ENCODE assay signal across 8 mouse cellular contexts in genomic region chr4:116017300-116017901, GRCm38 (mm10). TPM values are rescaled to one million over a fixed set of nuclear protein-coding genes. Genes with fewer than 3 reads are reported as not detected.
A peak's percentile ranks its signal among the peaks of the same experiment; 100 is the strongest.
DNase-seq lines count a peak whose midpoint lies in the region; ATAC-seq and TF ChIP-seq lines count a peak whose summit lies in the region.

No protein-coding gene starts in this region.

- H3K27ac ChIP-seq in ES-Bruce4 (ENCODE audit: insufficient read depth, low read length), result no peak overlapping the region
- H3K27ac ChIP-seq in forebrain, postnatal 0 days (ENCODE audit: low read depth, low read length), result peak overlapping the region; percentile 41; the same call in 1 of the 2 replicates
- peak overlapping the region; percentile 54; the same call in 1 of the 2 replicates for H3K27ac ChIP-seq in lung, embryonic 15.5 days

- no peaks in the 10 kb centered on the region for H3K4me1 ChIP-seq in ES-Bruce4 (ENCODE audit: control insufficient read depth, insufficient read depth, low read length)
- H3K4me1 ChIP-seq in forebrain, postnatal 0 days (ENCODE audit: insufficient read depth), result 0 out of 2 replicates have a peak, but pooled peaks cover 5% of the 10 kb centered on the region
- H3K4me1 ChIP-seq in lung, embryonic 15.5 days, result peaks cover 11% of the 10 kb centered on the region; the same call in 1 of the 2 replicates

- H3K4me3 ChIP-seq in ES-Bruce4 (ENCODE audit: low read depth, low read length), result peak overlapping the region; percentile 73
- peak overlapping the region; percentile 60 for H3K4me3 ChIP-seq in forebrain, postnatal 0 days (ENCODE audit: low read depth, low read length)
- H3K4me3 ChIP-seq in lung, embryonic 15.5 days, result peak overlapping the region; percentile 60

- TF ChIP-seq EP300 in ES-Bruce4 (IDR thresholded peaks at IDR 0.05; ENCODE audit: insufficient read depth, low read depth, low read length), result 0 out of 2 replicates have a peak, but pooled peaks have one; percentile 49

- no peaks in the 10 kb centered on the region for H3K9me3 ChIP-seq in ES-Bruce4 (replicated peaks; ENCODE audit: control insufficient read depth, insufficient read depth, low read length, poor library complexity, severe bottlenecking)
- no peaks in the 10 kb centered on the region for H3K9me3 ChIP-seq in forebrain, postnatal 0 days (ENCODE audit: low read length)
- H3K9me3 ChIP-seq in lung, embryonic 15.5 days, result no peaks in the 10 kb centered on the region

- no peak for TF ChIP-seq CTCF in ES-Bruce4 (IDR thresholded peaks at IDR 0.05; ENCODE audit: low read depth, low read length)
- TF ChIP-seq CTCF in forebrain, postnatal 0 days (IDR thresholded peaks at IDR 0.05; ENCODE audit: low read depth), result peak; percentile 26; the same call in 1 of the 2 replicates

- no peak for TF ChIP-seq POLR2A in ES-Bruce4 (IDR thresholded peaks at IDR 0.05; ENCODE audit: insufficient read depth, low read length)

- peak overlapping the region; percentile 90 for H3K4me2 ChIP-seq in forebrain, postnatal 0 days (ENCODE audit: low read depth)
- H3K4me2 ChIP-seq in lung, embryonic 15.5 days, result peak overlapping the region; percentile 96

- peak; percentile 88 for ATAC-seq in forebrain, postnatal 0 days
- peak; percentile 79 for ATAC-seq in lung, embryonic 15.5 days (ENCODE audit: borderline replicate concordance, extremely low read depth, low FRiP score, low TSS enrichment)

- peak; percentile 73 for DNase-seq in cerebellum, adult 11 months
- DNase-seq in forebrain, postnatal 0 days, result peak; percentile 78
- DNase-seq in heart, postnatal 36 days, result peak; percentile 52 to 53
- DNase-seq in layer of hippocampus, adult 8-10 months (ENCODE audit: low spot score in 2 of 2), result peak; percentile 54 to 72
- DNase-seq in ovary, adult 18-20 months (ENCODE audit: low spot score), result peak; percentile 79
- DNase-seq in thymus, postnatal 0 days (ENCODE audit: low spot score), result peak; percentile 59

- intact Hi-C loops in heart, postnatal 36 days (cut with DNase I), result no loop called here

- peak overlapping the region; percentile 65 for H3K9ac ChIP-seq in ES-Bruce4 (ENCODE audit: low read depth, poor library complexity, severe bottlenecking)
- H3K9ac ChIP-seq in forebrain, postnatal 0 days, result peak overlapping the region; percentile 65
- H3K9ac ChIP-seq in lung, embryonic 15.5 days, result peak overlapping the region; percentile 52

- H3K27me3 ChIP-seq in ES-Bruce4 (ENCODE audit: control insufficient read depth, insufficient read depth, low read length, poor library complexity, severe bottlenecking), result peaks cover 4% of the 10 kb centered on the region; the same call in 1 of the 2 replicates
- H3K27me3 ChIP-seq in forebrain, postnatal 0 days (ENCODE audit: insufficient read depth, low read length), result peaks cover 17% of the 10 kb centered on the region; the same call in 1 of the 2 replicates
- peaks cover 53% of the 10 kb centered on the region for H3K27me3 ChIP-seq in lung, embryonic 15.5 days

- H3K36me3 ChIP-seq in ES-Bruce4 (ENCODE audit: control insufficient read depth, insufficient read depth, low read length, poor library complexity, severe bottlenecking), result no peaks in the 10 kb centered on the region
- H3K36me3 ChIP-seq in forebrain, postnatal 0 days (ENCODE audit: insufficient read depth), result no peaks in the 10 kb centered on the region
- H3K36me3 ChIP-seq in lung, embryonic 15.5 days, result no peaks in the 10 kb centered on the region

- 3% methylated on average over 59 of the region's 60 CpGs for WGBS in forebrain, postnatal 0 days
- under 1% methylated on average over 59 of the region's 60 CpGs for WGBS in lung, embryonic 15.5 days

RNA-seq across cellular contexts. Expression of gene Faah, which starts 0.3 kb away (rescaled TPM):
- polyA plus RNA-seq in ES-Bruce4 (2011; ENCODE audit: insufficient read depth, insufficient read length, low read depth, missing spikeins), result 1.9 and 2.7 TPM in 2 replicates
- total RNA-seq in forebrain, postnatal 0 days (2014; rRNA removed), result 28.8 and 42.7 TPM in 2 replicates
- polyA plus RNA-seq in forebrain, postnatal 0 days (2015; fragmentation: Nextera tagmentation; extraction: Ambion mirVana), result 22.0 and 25.4 TPM in 2 replicates
- under 1 TPM; 0.24 to 0.69 TPM for total RNA-seq in heart, postnatal 36 days (2021)
- total RNA-seq in layer of hippocampus, adult 8-10 months (2022), result 100 to 1,000 TPM; 125 to 145 (median 136) TPM
- polyA plus RNA-seq in lung, embryonic 15.5 days (2015; fragmentation: Nextera tagmentation; extraction: Ambion mirVana), result 8.9 and 10.2 TPM in 2 replicates
- 3.9 and 4.7 TPM in 2 replicates for polyA plus RNA-seq in thymus, postnatal 0 days (2015; fragmentation: Nextera tagmentation; extraction: Ambion mirVana)

RNA-seq across cellular contexts. Expression of gene Nsun4, which starts 36.3 kb away (rescaled TPM):
- 11.7 and 14.4 TPM in 2 replicates for polyA plus RNA-seq in ES-Bruce4 (2011; ENCODE audit: insufficient read depth, insufficient read length, low read depth, missing spikeins)
- 9.9 and 10.6 TPM in 2 replicates for total RNA-seq in forebrain, postnatal 0 days (2014; rRNA removed)
- polyA plus RNA-seq in forebrain, postnatal 0 days (2015; fragmentation: Nextera tagmentation; extraction: Ambion mirVana), result 6.8 and 8.2 TPM in 2 replicates
- 10 to 100 TPM; 26.9 to 30.8 TPM for total RNA-seq in heart, postnatal 36 days (2021)
- total RNA-seq in layer of hippocampus, adult 8-10 months (2022), result 10 to 100 TPM; 10.6 to 11.8 (median 11.7) TPM
- 24.6 and 24.8 TPM in 2 replicates for polyA plus RNA-seq in lung, embryonic 15.5 days (2015; fragmentation: Nextera tagmentation; extraction: Ambion mirVana)
- polyA plus RNA-seq in thymus, postnatal 0 days (2015; fragmentation: Nextera tagmentation; extraction: Ambion mirVana), result 17.9 and 18.6 TPM in 2 replicates

RNA-seq across cellular contexts. Expression of gene Uqcrh, which starts 57.5 kb away (rescaled TPM):
- 406 and 433 TPM in 2 replicates for polyA plus RNA-seq in ES-Bruce4 (2011; ENCODE audit: insufficient read depth, insufficient read length, low read depth, missing spikeins)
- total RNA-seq in forebrain, postnatal 0 days (2014; rRNA removed), result 271 and 387 TPM in 2 replicates
- 414 and 534 TPM in 2 replicates for polyA plus RNA-seq in forebrain, postnatal 0 days (2015; fragmentation: Nextera tagmentation; extraction: Ambion mirVana)
- 1,000 to 10,000 TPM; 1,926 to 1,984 TPM for total RNA-seq in heart, postnatal 36 days (2021)
- 100 to 1,000 TPM; 402 to 415 (median 406) TPM for total RNA-seq in layer of hippocampus, adult 8-10 months (2022)
- 469 and 488 TPM in 2 replicates for polyA plus RNA-seq in lung, embryonic 15.5 days (2015; fragmentation: Nextera tagmentation; extraction: Ambion mirVana)
- polyA plus RNA-seq in thymus, postnatal 0 days (2015; fragmentation: Nextera tagmentation; extraction: Ambion mirVana), result 652 and 689 TPM in 2 replicates

RNA-seq across cellular contexts. Expression of gene Lrrc41, which starts 57.7 kb away (rescaled TPM):
- polyA plus RNA-seq in ES-Bruce4 (2011; ENCODE audit: insufficient read depth, insufficient read length, low read depth, missing spikeins), result 38.3 and 42.7 TPM in 2 replicates
- 95.4 and 98.4 TPM in 2 replicates for total RNA-seq in forebrain, postnatal 0 days (2014; rRNA removed)
- 67.5 and 70.2 TPM in 2 replicates for polyA plus RNA-seq in forebrain, postnatal 0 days (2015; fragmentation: Nextera tagmentation; extraction: Ambion mirVana)
- 10 to 100 TPM; 24.0 to 26.3 TPM for total RNA-seq in heart, postnatal 36 days (2021)
- total RNA-seq in layer of hippocampus, adult 8-10 months (2022), result 10 to 100 TPM; 45.7 to 49.3 (median 47.9) TPM
- polyA plus RNA-seq in lung, embryonic 15.5 days (2015; fragmentation: Nextera tagmentation; extraction: Ambion mirVana), result 70.9 and 71.5 TPM in 2 replicates
- polyA plus RNA-seq in thymus, postnatal 0 days (2015; fragmentation: Nextera tagmentation; extraction: Ambion mirVana), result 41.6 and 42.1 TPM in 2 replicates
